In the genomic region with DNA sequence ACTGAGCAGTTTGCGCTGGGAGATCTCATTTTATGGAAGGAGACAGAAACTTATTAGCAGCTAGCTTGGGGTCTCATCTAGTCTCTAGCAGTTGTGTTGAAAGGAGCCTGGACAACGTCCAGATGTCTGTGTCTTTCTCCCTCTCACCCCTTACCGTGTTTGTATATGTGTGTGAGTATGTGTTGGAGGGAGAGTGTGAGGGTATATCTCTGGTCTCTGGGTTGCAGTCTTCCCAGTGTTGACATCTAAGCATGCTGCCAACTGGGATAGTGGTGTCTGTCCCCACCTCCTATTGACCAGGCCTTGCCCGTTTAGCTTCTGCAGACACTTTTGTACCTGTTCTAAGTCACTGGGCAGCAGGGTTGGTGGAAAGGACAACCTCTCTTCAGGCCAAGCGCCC, we compare ENCODE assay signal across 29 mouse cellular contexts.
DNase-seq lines count a peak whose midpoint lies in the region; ATAC-seq and TF ChIP-seq lines count a peak whose summit lies in the region.
"Had no signal": no experiment of that assay in that cellular context is flagged by ENCODE, and none has a peak within 500 bp of the region (broad histone marks: within the 10 kb centered on the region; RNA-seq: fewer than 3 reads in every experiment).

No protein-coding gene starts in this region.

- H3K36me3 ChIP-seq in heart, embryonic 14.5 days (ENCODE audit: control insufficient read depth, insufficient read depth, low read length): no peaks in the 10 kb centered on the region
- no peaks in the 10 kb centered on the region for H3K36me3 ChIP-seq in liver, adult 2 months (ENCODE audit: control insufficient read depth, insufficient read depth, low read length)
- H3K36me3 ChIP-seq: embryonic facial prominence, embryonic 13.5 days; forebrain, embryonic 15.5 days; hindbrain, embryonic 10.5 days; hindbrain, embryonic 15.5 days; limb, embryonic 13.5 days; liver, embryonic 13.5 days; midbrain, embryonic 10.5 days; midbrain, embryonic 15.5 days; neural tube, embryonic 15.5 days; stomach, embryonic 15.5 days had no signal

- TF ChIP-seq POLR2A in liver, adult 2 months (IDR thresholded peaks at IDR 0.05; ENCODE audit: extremely low read depth, insufficient read depth, low read length): no peak

- peaks cover 34 to 65% of the 10 kb centered on the region in 2 experiments for H3K4me1 ChIP-seq in heart, embryonic 14.5 days (ENCODE audit: control insufficient read depth in 2 of 2, insufficient read depth in 2 of 2, low read length in 2 of 2)
- H3K4me1 ChIP-seq in liver, adult 2 months (ENCODE audit: control insufficient read depth, insufficient read depth, low read length): peaks cover 11% of the 10 kb centered on the region
- H3K4me1 ChIP-seq: hindbrain, embryonic 15.5 days; midbrain, embryonic 15.5 days had no signal

- no peak overlapping the region for H3K4me2 ChIP-seq in heart, embryonic 14.5 days (ENCODE audit: low read length)
- H3K4me2 ChIP-seq: embryonic facial prominence, embryonic 13.5 days; forebrain, embryonic 15.5 days; hindbrain, embryonic 15.5 days; limb, embryonic 13.5 days; liver, embryonic 13.5 days; midbrain, embryonic 15.5 days; neural tube, embryonic 15.5 days; stomach, embryonic 15.5 days had no signal

- H3K4me3 ChIP-seq in heart, embryonic 14.5 days (ENCODE audit: control insufficient read depth in 1 of 2, insufficient read depth in 1 of 2, low read depth in 1 of 2, low read length in 2 of 2): no peak overlapping the region
- H3K4me3 ChIP-seq in liver, adult 2 months (ENCODE audit: insufficient read depth, low read depth, low read length): no peak overlapping the region
- H3K4me3 ChIP-seq: embryonic facial prominence, embryonic 13.5 days; forebrain, embryonic 10.5 days; forebrain, embryonic 15.5 days; hindbrain, embryonic 10.5 days; hindbrain, embryonic 15.5 days; layer of hippocampus, adult 2 months; limb, embryonic 13.5 days; liver, embryonic 13.5 days; midbrain, embryonic 10.5 days; midbrain, embryonic 15.5 days; neural tube, embryonic 15.5 days; stomach, embryonic 15.5 days had no signal

- DNase-seq in heart, adult 8-10 months (ENCODE audit: low spot score): no peak
- peak; percentile 34 for DNase-seq in liver, adult 2 months (ENCODE audit: extremely low read depth, low read depth, low spot score)
- DNase-seq in liver: no peak
- peak; percentile 36 to 37 for DNase-seq in heart, postnatal 10 days
- DNase-seq in heart, postnatal 4 days: peak; percentile 63
- DNase-seq: adrenal gland, postnatal 36 days; B cell, adult 2 months; cerebellum, adult 18-20 months; cerebellum, postnatal 10 days; gastrocnemius, postnatal 36 days; kidney, adult 2 months; kidney, postnatal 36 days; liver, embryonic 13.5 days; lung, adult 2 months; retina, postnatal 1 day; right cerebral cortex, postnatal 14 days had no signal

- peak; percentile 84 for ATAC-seq in heart, embryonic 14.5 days (ENCODE audit: insufficient number of reproducible peaks, insufficient read depth, low FRiP score, low read depth)
- ATAC-seq: forebrain, embryonic 15.5 days; inflammation-experienced regulatory T-cells, adult 6 months; midbrain, embryonic 15.5 days had no signal

- no peak overlapping the region for H3K9ac ChIP-seq in heart, embryonic 14.5 days (ENCODE audit: low read length)
- no peak overlapping the region for H3K9ac ChIP-seq in liver, adult 2 months (ENCODE audit: low read depth, low read length)
- H3K9ac ChIP-seq: embryonic facial prominence, embryonic 13.5 days; forebrain, embryonic 15.5 days; hindbrain, embryonic 15.5 days; limb, embryonic 13.5 days; liver, embryonic 13.5 days; midbrain, embryonic 15.5 days; neural tube, embryonic 15.5 days; stomach, embryonic 15.5 days had no signal

- no peaks in the 10 kb centered on the region for H3K79me2 ChIP-seq in liver, adult 2 months (ENCODE audit: control insufficient read depth, insufficient read depth, low read length)

- peak overlapping the region; percentile 58 to 71 for H3K27ac ChIP-seq in heart, embryonic 14.5 days (replicated peaks in 1 of 2; ENCODE audit: control insufficient read depth in 1 of 2, insufficient read depth in 1 of 2, low read depth in 2 of 2, low read length in 2 of 2)
- H3K27ac ChIP-seq in liver, adult 2 months (replicated peaks; ENCODE audit: insufficient read depth, low read depth, low read length): no peak overlapping the region
- H3K27ac ChIP-seq: embryonic facial prominence, embryonic 13.5 days; forebrain, embryonic 10.5 days; forebrain, embryonic 15.5 days; hindbrain, embryonic 10.5 days; hindbrain, embryonic 15.5 days; layer of hippocampus, adult 2 months; limb, embryonic 13.5 days; liver, embryonic 13.5 days; midbrain, embryonic 10.5 days; midbrain, embryonic 15.5 days; neural tube, embryonic 15.5 days; stomach, embryonic 15.5 days had no signal

- H3K27me3 ChIP-seq in heart, embryonic 14.5 days (ENCODE audit: control insufficient read depth, insufficient read depth, low read length): no peaks in the 10 kb centered on the region
- no peaks in the 10 kb centered on the region for H3K27me3 ChIP-seq in liver, adult 2 months (ENCODE audit: control insufficient read depth, insufficient read depth, low read length)
- H3K27me3 ChIP-seq: embryonic facial prominence, embryonic 13.5 days; forebrain, embryonic 15.5 days; hindbrain, embryonic 15.5 days; limb, embryonic 13.5 days; midbrain, embryonic 15.5 days; neural tube, embryonic 15.5 days; stomach, embryonic 15.5 days had no signal

- WGBS in heart, embryonic 14.5 days: 17% methylated on average over 5 of the region's 5 CpGs
- WGBS in liver, adult 2 months: 77% methylated on average over 5 of the region's 5 CpGs

- no peaks in the 10 kb centered on the region for H3K9me3 ChIP-seq in heart, embryonic 14.5 days (ENCODE audit: control insufficient read depth, low read length)
- H3K9me3 ChIP-seq: embryonic facial prominence, embryonic 13.5 days; forebrain, embryonic 10.5 days; forebrain, embryonic 15.5 days; hindbrain, embryonic 10.5 days; hindbrain, embryonic 15.5 days; limb, embryonic 13.5 days; liver, embryonic 13.5 days; midbrain, embryonic 10.5 days; midbrain, embryonic 15.5 days; neural tube, embryonic 15.5 days; stomach, embryonic 15.5 days had no signal

- TF ChIP-seq CTCF in liver, adult 2 months (IDR thresholded peaks at IDR 0.05; ENCODE audit: low read depth, low read length): no peak

- intact Hi-C loops in heart, postnatal 10 days (cut with DNase I): no loop called here

Comparison
In these comparisons a context has a peak if more than half of its experiments do, and no peak if none do; other contexts are left out.
1. DNase-seq: peak in liver, adult 2 months (single experiment), heart, postnatal 10 days (2 of 2) and heart, postnatal 4 days (single experiment); none in heart, adult 8-10 months (single experiment) and liver (single experiment).